Mouse (Mus musculus) embryonic facial prominence, embryonic 15.5 days (tissue): ENCODE data around the gene Usp32. TPM values are rescaled to one million over a fixed set of nuclear protein-coding genes. Genes with fewer than 3 reads are reported as not detected.

ENCODE experiments used
- ATAC-seq: fragments of 200-750 bp; cut with Nextera tagmentation; 2 replicates; pipeline ENCODE4 v1.8.0; 2017; ENCODE audit warnings: low read depth, moderate TSS enrichment; ENCODE audit not compliant: insufficient number of reproducible peaks, low FRiP score, low TSS enrichment
- H3K27ac ChIP-seq: fragments of 300-500 bp; sonication (generic); replicated peaks from 2 replicates; pipeline ENCODE4 v1.5.1; 2015; ENCODE audit warnings: mild to moderate bottlenecking, inconsistent platforms
- H3K27me3 ChIP-seq: fragments of 300-500 bp; sonication (generic); 2 replicates; pipeline ENCODE4 v1.6.1; 2015; ENCODE audit warnings: inconsistent platforms
- H3K36me3 ChIP-seq: fragments of 300-500 bp; sonication (generic); 2 replicates; pipeline ENCODE4 v1.6.1; 2015; ENCODE audit warnings: mild to moderate bottlenecking, inconsistent platforms
- H3K4me1 ChIP-seq: fragments of 300-500 bp; sonication (generic); 2 replicates; pipeline ENCODE4 v1.6.1; 2015; ENCODE audit warnings: inconsistent platforms
- H3K4me2 ChIP-seq: fragments of 300-500 bp; sonication (generic); replicated peaks from 2 replicates; pipeline ENCODE4 v1.6.1; 2015; ENCODE audit warnings: mild to moderate bottlenecking, inconsistent platforms
- H3K4me3 ChIP-seq: fragments of 300-500 bp; sonication (generic); replicated peaks from 2 replicates; pipeline ENCODE4 v1.5.1; 2015; ENCODE audit warnings: mild to moderate bottlenecking, inconsistent platforms
- H3K9ac ChIP-seq: fragments of 300-500 bp; sonication (generic); 2 replicates; pipeline ENCODE4 v1.6.1; 2015; ENCODE audit warnings: inconsistent platforms
- H3K9me3 ChIP-seq: fragments of 300-500 bp; sonication (generic); replicated peaks from 2 replicates; pipeline ENCODE4 v1.6.1; 2016; ENCODE audit warnings: inconsistent platforms
- WGBS: fragments of 180-500 bp; shearing (Covaris S2); methylation state at CpG from one replicate; pipeline ENCODE4 v1.1.7; 2015; 5-methylcytosine and 5-hydroxymethylcytosine counted together
- polyA plus RNA-seq: library from polyadenylated mRNA; unstranded; fragments of >200 nt; fragmentation: Nextera tagmentation; extraction: Ambion mirVana; gene quantifications from 2 replicates; pipeline ENCODE4 v1.2.1, GENCODE M21; 2015

Usp32 gene
- polyA plus RNA-seq, 1 experiment from 2014 or later = 4.1 TPM

DNA sequence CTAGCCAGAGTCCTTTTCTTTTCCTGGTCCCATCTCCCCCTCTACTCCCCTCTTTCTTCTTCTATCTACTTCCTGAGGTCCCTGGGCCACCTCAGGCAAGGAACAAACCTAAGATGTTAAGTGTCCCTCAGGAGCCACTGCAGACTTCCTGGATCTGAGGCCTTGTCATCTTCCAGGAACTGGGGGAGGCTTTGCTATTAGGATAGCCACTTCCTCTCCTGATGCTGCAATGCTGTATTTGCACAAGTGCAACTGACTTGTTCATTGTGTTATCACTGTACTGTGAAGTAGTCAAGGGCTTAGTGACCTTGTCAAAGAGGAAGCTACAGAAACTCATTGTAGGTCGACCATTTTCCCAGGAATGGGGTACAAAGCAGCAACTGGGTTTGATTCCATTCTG is 160.6 kb downstream of the Usp32 start:
- H3K4me3 ChIP-seq = no peak overlapping the region
- ATAC-seq = no peak
- H3K4me2 ChIP-seq = no peak overlapping the region
- H3K36me3 ChIP-seq = peaks cover 4% of the 10 kb centered on the region; the same call in 1 of the 2 replicates
- H3K27ac ChIP-seq = no peak overlapping the region
- no peaks in the 10 kb centered on the region for H3K4me1 ChIP-seq
- H3K9me3 ChIP-seq = no peaks in the 10 kb centered on the region
- WGBS = 34% methylated on average over 1 of the region's 1 CpGs
- H3K9ac ChIP-seq = no peak overlapping the region
- no peaks in the 10 kb centered on the region for H3K27me3 ChIP-seq

DNA sequence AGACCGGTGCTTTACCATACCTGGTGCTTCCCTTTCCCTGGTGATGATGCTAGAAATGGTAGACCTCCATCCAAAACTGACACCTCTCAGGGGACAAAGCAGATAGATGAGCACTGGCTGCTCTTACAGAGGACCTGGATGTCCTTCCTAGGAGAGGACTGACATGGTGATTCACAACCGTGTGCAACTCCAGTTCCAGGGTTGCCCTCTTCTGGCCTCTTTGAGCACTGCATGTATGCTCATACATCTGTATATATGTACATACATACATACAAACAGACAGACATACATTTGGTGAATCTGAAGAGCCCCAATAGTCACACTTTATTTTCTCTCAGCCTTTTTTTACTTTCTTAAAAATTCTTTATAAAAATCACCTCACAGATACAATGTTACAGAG is 161.8 kb downstream of the Usp32 start:
- no peak overlapping the region for H3K4me2 ChIP-seq
- H3K9ac ChIP-seq = no peak overlapping the region
- 50% methylated on average over 2 of the region's 2 CpGs for WGBS
- H3K9me3 ChIP-seq = no peaks in the 10 kb centered on the region
- no peak overlapping the region for H3K4me3 ChIP-seq
- no peak overlapping the region for H3K27ac ChIP-seq
- H3K27me3 ChIP-seq = no peaks in the 10 kb centered on the region
- H3K36me3 ChIP-seq = no peaks in the 10 kb centered on the region
- no peak for ATAC-seq
- H3K4me1 ChIP-seq = no peaks in the 10 kb centered on the region

DNA sequence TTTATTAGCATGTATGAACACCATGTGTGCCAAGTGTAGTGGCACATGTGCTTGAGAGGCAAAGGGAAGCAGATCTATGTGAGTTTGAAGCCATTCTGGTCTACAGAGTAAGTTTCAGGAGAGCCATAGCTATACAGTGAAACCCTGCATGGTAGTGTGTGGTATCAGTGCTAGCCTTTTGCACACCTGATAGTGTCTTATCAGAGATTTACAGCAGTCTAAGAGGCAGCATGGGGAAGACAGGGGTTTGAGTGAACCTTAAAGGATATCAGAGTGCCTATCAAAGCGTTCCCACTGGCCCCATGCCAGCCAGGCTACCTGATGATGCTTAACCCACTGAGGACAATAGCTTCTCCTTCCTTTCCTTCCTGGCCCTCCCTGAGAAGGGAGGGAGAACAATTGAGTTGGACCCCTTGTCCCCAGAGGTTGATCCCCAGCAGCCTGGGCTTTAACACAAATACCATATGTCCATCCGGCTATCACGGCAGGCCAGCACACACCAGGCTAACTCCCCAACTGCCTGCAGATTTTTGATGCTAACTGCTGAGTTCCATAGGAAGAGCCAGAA is 162.5 kb downstream of the Usp32 start:
- no peak for ATAC-seq
- H3K27ac ChIP-seq = no peak overlapping the region
- no peaks in the 10 kb centered on the region for H3K4me1 ChIP-seq
- no peaks in the 10 kb centered on the region for H3K9me3 ChIP-seq
- no peak overlapping the region for H3K4me2 ChIP-seq
- H3K36me3 ChIP-seq = no peaks in the 10 kb centered on the region
- H3K9ac ChIP-seq = no peak overlapping the region
- 81% methylated on average over 3 of the region's 3 CpGs for WGBS
- H3K27me3 ChIP-seq = no peaks in the 10 kb centered on the region
- H3K4me3 ChIP-seq = no peak overlapping the region

DNA sequence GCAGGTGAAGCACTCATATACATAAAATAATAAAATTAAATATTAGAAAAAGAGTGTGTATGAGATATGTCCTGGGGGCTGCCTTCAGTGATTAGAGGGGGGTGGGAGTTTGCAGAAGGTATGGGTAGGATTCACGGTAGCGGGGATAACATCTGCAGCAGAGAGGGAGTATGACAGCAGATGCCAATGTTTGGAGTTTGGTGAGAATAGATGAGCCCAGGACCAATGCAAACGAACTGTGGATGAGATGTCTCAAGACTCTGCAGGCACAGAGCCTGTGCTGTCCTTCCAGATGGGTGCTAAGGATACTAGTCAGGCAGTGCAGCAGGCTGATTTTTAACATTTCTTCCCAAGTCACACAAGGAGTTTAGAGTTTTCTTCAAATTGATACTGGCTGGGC is 163.3 kb downstream of the Usp32 start:
- no peaks in the 10 kb centered on the region for H3K36me3 ChIP-seq
- H3K9me3 ChIP-seq = no peaks in the 10 kb centered on the region
- 78% methylated on average over 3 of the region's 3 CpGs for WGBS
- no peaks in the 10 kb centered on the region for H3K27me3 ChIP-seq
- H3K4me2 ChIP-seq = no peak overlapping the region
- ATAC-seq = no peak
- no peaks in the 10 kb centered on the region for H3K4me1 ChIP-seq
- no peak overlapping the region for H3K27ac ChIP-seq
- H3K9ac ChIP-seq = no peak overlapping the region
- no peak overlapping the region for H3K4me3 ChIP-seq

DNA sequence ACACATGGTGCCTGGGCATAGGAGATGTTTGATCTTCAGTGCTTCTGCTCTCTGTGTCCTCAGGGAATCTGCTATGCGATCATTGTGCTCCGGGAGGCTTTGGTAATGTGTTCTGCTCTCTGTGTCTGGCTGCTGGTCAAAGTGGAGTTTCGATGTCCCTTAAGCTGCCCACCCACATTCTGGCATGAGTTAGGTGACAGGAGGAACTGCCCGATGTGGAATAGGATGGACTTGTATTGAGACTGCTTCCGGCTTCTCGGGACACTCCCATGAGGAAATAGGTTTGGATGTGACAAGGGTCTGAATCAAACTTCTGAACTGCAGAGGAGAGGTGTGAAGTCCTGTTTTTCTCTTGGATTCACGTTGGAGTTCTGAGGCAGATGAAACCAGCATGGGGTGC is 165.4 kb downstream of the Usp32 start:
- H3K27me3 ChIP-seq = no peaks in the 10 kb centered on the region
- no peak overlapping the region for H3K9ac ChIP-seq
- no peak for ATAC-seq
- H3K27ac ChIP-seq = no peak overlapping the region
- H3K9me3 ChIP-seq = no peaks in the 10 kb centered on the region
- no peak overlapping the region for H3K4me3 ChIP-seq
- no peaks in the 10 kb centered on the region for H3K4me1 ChIP-seq
- no peak overlapping the region for H3K4me2 ChIP-seq
- WGBS = 56% methylated on average over 7 of the region's 7 CpGs
- H3K36me3 ChIP-seq = no peaks in the 10 kb centered on the region

- no peak overlapping the region for H3K9ac ChIP-seq
- H3K36me3 ChIP-seq = no peaks in the 10 kb centered on the region
- H3K27ac ChIP-seq = no peak overlapping the region
- no peak overlapping the region for H3K4me2 ChIP-seq
- no peaks in the 10 kb centered on the region for H3K9me3 ChIP-seq
- ATAC-seq = no peak
- no peaks in the 10 kb centered on the region for H3K4me1 ChIP-seq
- no peaks in the 10 kb centered on the region for H3K27me3 ChIP-seq
- no peak overlapping the region for H3K4me3 ChIP-seq
- WGBS = 62% methylated on average over 5 of the region's 5 CpGs
These were observed 166.3 kb downstream of the Usp32 start for GRCm38 (mm10) chr11:84973661-84974060.

GRCm38 (mm10) chr11:84972067-84972466 is 167.9 kb downstream of the Usp32 start:
- no peak for ATAC-seq
- Histone ChIP-seq H3K4me1 (no peaks in the 10 kb centered on the region), H3K27me3 (no peaks in the 10 kb centered on the region), H3K27ac (no peak overlapping the region), H3K9me3 (no peaks in the 10 kb centered on the region), H3K4me3 (no peak overlapping the region), H3K4me2 (no peak overlapping the region), H3K36me3 (no peaks in the 10 kb centered on the region), H3K9ac (no peak overlapping the region)
- 65% methylated on average over 3 of the region's 3 CpGs for WGBS

DNA sequence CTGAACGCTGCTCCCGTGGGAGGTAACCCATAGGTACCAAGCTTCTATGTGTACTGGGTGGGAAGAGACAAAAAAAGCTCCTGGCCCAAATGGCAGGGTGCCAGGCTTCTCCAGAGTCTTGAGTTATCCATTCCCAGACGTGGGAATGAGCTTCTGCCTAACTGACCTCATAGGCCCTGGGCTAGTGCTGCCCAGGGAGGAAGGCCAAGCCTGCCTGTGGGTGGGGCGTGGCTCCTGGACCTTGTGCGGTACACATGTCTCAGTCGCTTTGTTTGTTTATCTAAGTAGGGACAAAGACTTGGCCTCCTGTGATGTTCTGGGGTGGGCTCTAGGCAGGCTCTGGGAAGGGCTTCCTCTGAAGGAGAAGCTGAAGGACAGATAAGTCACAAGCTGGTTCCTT is 171.2 kb downstream of the Usp32 start:
- Histone ChIP-seq H3K27ac (no peak overlapping the region), H3K9ac (no peak overlapping the region), H3K27me3 (no peaks in the 10 kb centered on the region), H3K36me3 (no peaks in the 10 kb centered on the region), H3K9me3 (no peaks in the 10 kb centered on the region), H3K4me1 (no peaks in the 10 kb centered on the region), H3K4me2 (no peak overlapping the region), H3K4me3 (no peak overlapping the region)
- no peak for ATAC-seq
- 53% methylated on average over 6 of the region's 6 CpGs for WGBS

DNA sequence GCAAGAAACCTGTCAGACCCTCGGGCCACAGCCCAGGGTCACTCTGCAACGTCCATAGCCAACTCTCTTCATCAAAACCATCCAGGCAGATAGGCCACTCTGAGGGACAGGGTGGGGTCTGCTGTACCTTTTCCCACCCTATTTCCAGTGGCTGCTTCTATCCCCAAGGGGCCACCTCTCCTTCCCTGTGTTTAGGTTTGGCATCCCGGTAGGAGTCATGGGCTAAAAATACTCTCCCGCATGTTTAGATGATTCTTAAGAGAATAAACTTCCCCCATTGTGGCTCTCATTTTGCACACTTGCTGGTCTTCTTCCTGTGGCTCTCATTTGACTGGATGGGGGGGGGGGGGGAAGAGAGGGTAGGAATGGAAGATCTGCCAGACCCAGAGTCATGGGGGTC is 171.7 kb downstream of the Usp32 start:
- no peaks in the 10 kb centered on the region for H3K36me3 ChIP-seq
- H3K4me3 ChIP-seq = no peak overlapping the region
- no peaks in the 10 kb centered on the region for H3K4me1 ChIP-seq
- H3K9me3 ChIP-seq = no peaks in the 10 kb centered on the region
- H3K9ac ChIP-seq = no peak overlapping the region
- no peak for ATAC-seq
- H3K27ac ChIP-seq = no peak overlapping the region
- H3K4me2 ChIP-seq = no peak overlapping the region
- WGBS = 67% methylated on average over 4 of the region's 4 CpGs
- H3K27me3 ChIP-seq = no peaks in the 10 kb centered on the region

- no peaks in the 10 kb centered on the region for H3K9me3 ChIP-seq
- H3K9ac ChIP-seq = no peak overlapping the region
- no peaks in the 10 kb centered on the region for H3K36me3 ChIP-seq
- no peak overlapping the region for H3K4me2 ChIP-seq
- no peak overlapping the region for H3K27ac ChIP-seq
- WGBS = 21% methylated on average over 5 of the region's 5 CpGs
- no peak overlapping the region for H3K4me3 ChIP-seq
- H3K4me1 ChIP-seq = no peaks in the 10 kb centered on the region
- no peak for ATAC-seq
- H3K27me3 ChIP-seq = no peaks in the 10 kb centered on the region
These were observed 172.8 kb downstream of the Usp32 start for GRCm38 (mm10) chr11:84967113-84967512.

DNA sequence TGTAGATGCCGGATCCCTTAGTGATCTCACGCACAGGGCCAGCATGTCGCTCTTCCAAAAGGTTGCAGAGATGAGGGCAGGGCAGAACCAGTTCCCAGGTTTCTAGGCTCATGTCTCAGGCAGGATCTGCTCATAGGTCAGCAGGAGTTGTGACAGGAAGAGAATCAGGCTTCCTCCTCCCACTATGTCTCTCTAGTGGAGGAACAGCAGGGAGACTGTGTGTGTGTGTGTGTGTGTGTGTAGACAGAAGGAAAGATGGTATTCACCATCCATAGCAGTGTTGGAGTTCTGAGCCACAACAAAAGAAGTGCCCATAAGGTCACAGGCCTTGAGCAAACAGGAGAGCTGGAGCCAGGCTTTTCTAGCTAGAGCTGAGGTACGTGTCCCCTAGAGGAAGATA is 173.3 kb downstream of the Usp32 start:
- ATAC-seq = no peak
- H3K27ac ChIP-seq = no peak overlapping the region
- no peaks in the 10 kb centered on the region for H3K36me3 ChIP-seq
- 77% methylated on average over 4 of the region's 4 CpGs for WGBS
- no peaks in the 10 kb centered on the region for H3K9me3 ChIP-seq
- no peak overlapping the region for H3K4me3 ChIP-seq
- no peak overlapping the region for H3K9ac ChIP-seq
- no peaks in the 10 kb centered on the region for H3K27me3 ChIP-seq
- H3K4me1 ChIP-seq = no peaks in the 10 kb centered on the region
- no peak overlapping the region for H3K4me2 ChIP-seq

DNA sequence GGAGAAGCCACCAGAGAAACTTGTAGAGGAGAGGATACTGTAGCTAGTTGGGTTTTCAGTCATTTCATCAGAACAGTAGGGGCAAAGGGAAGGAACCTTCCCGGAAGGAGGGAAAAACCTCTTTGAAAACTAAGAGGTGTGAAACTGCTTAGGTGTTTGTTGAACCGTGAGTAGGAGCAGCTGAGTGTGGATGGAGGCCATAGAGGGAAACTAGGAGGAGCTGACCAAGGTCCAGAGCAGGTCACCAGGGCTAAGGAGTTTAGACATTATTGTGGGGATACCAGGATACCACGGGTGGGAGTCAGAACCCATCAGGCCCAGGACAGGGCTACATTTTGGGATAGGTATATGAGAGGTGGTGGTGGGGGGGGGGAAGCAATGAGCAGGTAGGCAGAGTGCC is 176.4 kb downstream of the Usp32 start:
- no peak for ATAC-seq
- Histone ChIP-seq H3K27me3 (peaks cover 18% of the 10 kb centered on the region), H3K4me1 (peaks cover under 1% of the 10 kb centered on the region; the same call in 1 of the 2 replicates), H3K4me3 (no peak overlapping the region), H3K27ac (no peak overlapping the region), H3K36me3 (no peaks in the 10 kb centered on the region), H3K9me3 (no peaks in the 10 kb centered on the region), H3K4me2 (no peak overlapping the region), H3K9ac (no peak overlapping the region)
- WGBS = 85% methylated on average over 3 of the region's 3 CpGs
